In genomic region chr2:4445629-4446400, GRCm38 (mm10) we compare ENCODE assay signal across 10 mouse cellular contexts.
DNase-seq lines count a peak whose midpoint lies in the region; ATAC-seq and TF ChIP-seq lines count a peak whose summit lies in the region.
"Had no signal": no experiment of that assay in that cellular context is flagged by ENCODE, and none has a peak within 500 bp of the region (broad histone marks: within the 10 kb centered on the region; RNA-seq: fewer than 3 reads in every experiment).

No protein-coding gene starts in this region.

- H3K9me3 ChIP-seq in kidney, embryonic 15.5 days (replicated peaks), result no peaks in the 10 kb centered on the region
- H3K9me3 ChIP-seq in lung, embryonic 14.5 days (ENCODE audit: low read depth, low read length), result no peaks in the 10 kb centered on the region
- H3K9me3 ChIP-seq: embryonic facial prominence, embryonic 12.5 days had no signal

- no peak for TF ChIP-seq POLR2A in kidney, adult 2 months (IDR thresholded peaks at IDR 0.05; ENCODE audit: low read depth, low read length)

- H3K4me1 ChIP-seq in kidney, embryonic 15.5 days, result peaks cover 40% of the 10 kb centered on the region
- H3K4me1 ChIP-seq in kidney, adult 2 months (ENCODE audit: control insufficient read depth, insufficient read depth, low read length), result no peaks in the 10 kb centered on the region
- peaks cover 5% of the 10 kb centered on the region; the same call in 1 of the 2 replicates for H3K4me1 ChIP-seq in lung, embryonic 14.5 days (ENCODE audit: insufficient read depth)

- H3K36me3 ChIP-seq in kidney, embryonic 15.5 days, result no peaks in the 10 kb centered on the region
- no peaks in the 10 kb centered on the region for H3K36me3 ChIP-seq in kidney, adult 2 months (ENCODE audit: control insufficient read depth, insufficient read depth, low read length)
- no peaks in the 10 kb centered on the region for H3K36me3 ChIP-seq in lung, embryonic 14.5 days (ENCODE audit: insufficient read depth)

- no peaks in the 10 kb centered on the region for H3K27me3 ChIP-seq in kidney, embryonic 15.5 days
- no peaks in the 10 kb centered on the region for H3K27me3 ChIP-seq in kidney, adult 2 months (replicated peaks; ENCODE audit: control insufficient read depth, insufficient read depth, low read length)
- H3K27me3 ChIP-seq in lung, embryonic 14.5 days (ENCODE audit: insufficient read depth, low read length), result no peaks in the 10 kb centered on the region
- H3K27me3 ChIP-seq: embryonic facial prominence, embryonic 12.5 days had no signal

- H3K27ac ChIP-seq in kidney, embryonic 15.5 days, result 0 out of 2 replicates have a peak overlapping the region, but pooled peaks have one; percentile 0
- no peak overlapping the region for H3K27ac ChIP-seq in kidney, adult 2 months (ENCODE audit: insufficient read depth, low read depth, low read length)
- H3K27ac ChIP-seq in lung, embryonic 14.5 days (ENCODE audit: low read depth), result peak overlapping the region; percentile 44; the same call in 1 of the 2 replicates
- H3K27ac ChIP-seq: embryonic facial prominence, embryonic 12.5 days; macrophage had no signal

- WGBS in kidney, embryonic 15.5 days, result 74% methylated on average over 10 of the region's 10 CpGs
- WGBS in kidney, adult 2 months, result 76% methylated on average over 10 of the region's 10 CpGs
- 68% methylated on average over 10 of the region's 10 CpGs for WGBS in lung, embryonic 14.5 days

- H3K9ac ChIP-seq in kidney, embryonic 15.5 days, result no peak overlapping the region
- H3K9ac ChIP-seq in lung, embryonic 14.5 days, result no peak overlapping the region
- H3K9ac ChIP-seq: embryonic facial prominence, embryonic 12.5 days had no signal

- no peak overlapping the region for H3K4me3 ChIP-seq in kidney, embryonic 15.5 days (replicated peaks)
- H3K4me3 ChIP-seq in kidney, adult 2 months (ENCODE audit: insufficient read depth, low read depth, low read length), result no peak overlapping the region
- H3K4me3 ChIP-seq in lung, embryonic 14.5 days (ENCODE audit: low read depth, low read length), result no peak overlapping the region
- H3K4me3 ChIP-seq: embryonic facial prominence, embryonic 12.5 days had no signal

- H3K4me2 ChIP-seq in kidney, embryonic 15.5 days, result no peak overlapping the region
- H3K4me2 ChIP-seq in lung, embryonic 14.5 days, result no peak overlapping the region
- H3K4me2 ChIP-seq: embryonic facial prominence, embryonic 12.5 days had no signal

- no peak for DNase-seq in kidney, adult 2 months
- peak; percentile 83 for DNase-seq in adipocyte (ENCODE audit: low spot score)
- DNase-seq in heart, adult 18-20 months, result peak; percentile 80 to 85
- DNase-seq in lung, embryonic 14.5 days, result peak; percentile 77
- DNase-seq in testis, postnatal 14 days (ENCODE audit: low spot score), result peak; percentile 35
- no peak for DNase-seq in thymus, postnatal 25 days
- DNase-seq in cerebellum, adult 8-10 months, result no peak

- no peak for TF ChIP-seq CTCF in kidney, adult 2 months (conservative IDR thresholded peaks at IDR 0.05; ENCODE audit: insufficient read depth, insufficient read length, low read depth, low read length)
- no peak for TF ChIP-seq CTCF in lung, embryonic 14.5 days (IDR thresholded peaks at IDR 0.05; ENCODE audit: low read depth)

- ATAC-seq in kidney, embryonic 15.5 days (replicated peaks; ENCODE audit: low FRiP score), result no peak
- ATAC-seq in lung, embryonic 14.5 days (ENCODE audit: insufficient read depth), result peak; percentile 53

Comparison
In these comparisons a context has a peak if more than half of its experiments do, and no peak if none do; other contexts are left out.
1. DNase-seq: peak in adipocyte (single experiment), heart, adult 18-20 months (2 of 2), lung, embryonic 14.5 days (single experiment) and testis, postnatal 14 days (single experiment); none in kidney, adult 2 months (single experiment), thymus, postnatal 25 days (single experiment) and cerebellum, adult 8-10 months (single experiment).